Mouse (Mus musculus) megakaryocyte, embryonic 14.5 days (primary cell): ENCODE measurements at regions not wholly inside any gene's neighbourhood (a gene's known extent, or its start where the extent isn't known, plus 50 kb on each side); places are given as distances from the start of the nearest gene placed in this dataset.

Source experiments
- FLI1 ChIP-seq: IDR thresholded peaks from 2 replicates; pipeline ENCODE4 v1.6.1; 2012; ENCODE audit warnings: low read length, inconsistent platforms, mixed read lengths
- GATA1 ChIP-seq: IDR thresholded peaks from 3 replicates; pipeline ENCODE4 v1.6.1; 2012; ENCODE audit warnings: mixed read lengths, low read length, inconsistent platforms, borderline replicate concordance

DNA sequence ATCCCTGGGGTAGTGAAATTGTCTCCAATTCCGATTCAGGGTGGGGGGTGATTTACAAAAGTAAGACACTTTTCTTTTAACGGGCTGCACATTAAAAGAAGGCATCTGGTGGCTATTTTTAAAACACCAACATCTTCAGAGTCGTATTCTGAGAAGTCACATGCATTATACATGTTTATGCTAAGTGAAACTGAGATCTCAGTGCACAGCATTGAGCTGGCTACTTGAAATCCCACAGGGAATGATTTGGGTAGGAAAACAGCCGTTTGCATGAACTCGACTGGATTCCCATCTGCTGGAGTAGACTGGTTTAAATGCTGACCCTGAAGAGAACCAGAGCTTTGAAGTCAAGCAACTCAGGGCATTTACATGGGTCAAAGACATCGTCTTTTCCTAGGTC is 84.0 kb upstream of the Slc28a3 start:
- TF ChIP-seq GATA1 (no peak), FLI1 (no peak)
